Mouse (Mus musculus) lung, adult 2 months (tissue): Measurements from ENCODE around the gene Cryba2.

ENCODE experiments used
- CTCF ChIP-seq: fragments of 200-500 bp; IDR thresholded peaks from 2 replicates; pipeline ENCODE4 v1.5.1; 2011; ENCODE audit warnings: mild to moderate bottlenecking, low read length, control low read depth; ENCODE audit not compliant: insufficient read depth
- POLR2A ChIP-seq: fragments of 200-500 bp; IDR thresholded peaks from 2 replicates; pipeline ENCODE4 v1.6.1; 2011; ENCODE audit warnings: low read depth, mild to moderate bottlenecking, control low read depth, low read length, borderline replicate concordance; ENCODE audit errors: extremely low read depth

- TF ChIP-seq CTCF, result no peak
- no peak for TF ChIP-seq POLR2A
Observed at GRCm38 (mm10) chr1:74883441-74883840, 9.5 kb downstream of the Cryba2 start.
